Mouse (Mus musculus) E14TG2a.4 (cell line): ENCODE measurements around the gene Mst1r.

Experiments used
- CTCF ChIP-seq: conservative IDR thresholded peaks from 2 replicates; pipeline ENCODE4 v1.5.1; 2014; ENCODE audit warnings: low read length
- NANOG ChIP-seq: IDR thresholded peaks from 2 replicates; pipeline ENCODE4 v1.6.1; 2014; ENCODE audit warnings: borderline replicate concordance, low read length, mixed read lengths

DNA sequence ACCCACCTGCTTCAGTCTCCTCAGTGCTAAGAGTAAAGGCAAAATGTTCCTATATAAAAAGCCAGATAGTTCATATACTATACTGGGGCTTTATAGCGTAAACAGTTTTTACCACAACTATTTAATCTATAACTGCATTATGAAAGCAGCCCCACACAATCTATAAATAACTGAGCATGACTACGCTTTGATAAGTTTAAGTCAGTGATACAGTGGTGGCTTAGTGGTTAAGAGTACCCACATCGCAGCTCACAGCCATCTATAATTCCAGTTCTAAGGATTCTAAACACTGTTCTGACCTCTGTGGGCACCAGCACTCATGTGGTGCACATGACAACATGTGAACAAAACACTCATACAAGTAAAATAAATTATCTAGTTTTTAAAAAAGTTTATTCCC lies 48.3 kb upstream of the Mst1r start:
- TF ChIP-seq CTCF (no peak), NANOG (no peak)
